Comparison of ENCODE assay signal across 8 mouse cellular contexts in genomic region chr10:81182336-81183333, GRCm38 (mm10). TPM values are rescaled to one million over a fixed set of nuclear protein-coding genes. Genes with fewer than 3 reads are reported as not detected.
DNase-seq lines count a peak whose midpoint lies in the region; ATAC-seq and TF ChIP-seq lines count a peak whose summit lies in the region.

Gene Dapk3, plus strand, starts transcription at chr10:81183005.

- H3K9ac ChIP-seq in ES-Bruce4 (ENCODE audit: low read depth, poor library complexity, severe bottlenecking), result peak within 1 kb of the TSS; percentile 80
- peak within 1 kb of the TSS; percentile 64 for H3K9ac ChIP-seq in forebrain, embryonic 13.5 days
- H3K9ac ChIP-seq in liver, postnatal 0 days (replicated peaks), result peak within 1 kb of the TSS; percentile 72
- H3K9ac ChIP-seq in neural tube, embryonic 14.5 days (replicated peaks; ENCODE audit: low read depth, low read length), result peak within 1 kb of the TSS; percentile 64

- peak; percentile 98 for DNase-seq in heart, postnatal 10 days
- DNase-seq in large intestine, adult 2 months (ENCODE audit: low read depth, low spot score), result peak; percentile 98
- DNase-seq in liver, postnatal 0 days, result peak; percentile 95
- peak; percentile 94 for DNase-seq in testis, postnatal 10 days (ENCODE audit: low spot score)

- peak; percentile 87 for ATAC-seq in cerebellum, adult (ENCODE audit: insufficient number of reproducible peaks, low FRiP score, low TSS enrichment)
- ATAC-seq in forebrain, embryonic 13.5 days, result peak; percentile 93
- ATAC-seq in liver, postnatal 0 days, result peak; percentile 90
- ATAC-seq in neural tube, embryonic 14.5 days (ENCODE audit: low read depth), result peak; percentile 94

- TF ChIP-seq CTCF in ES-Bruce4 (IDR thresholded peaks at IDR 0.05; ENCODE audit: low read depth, low read length), result no peak
- TF ChIP-seq CTCF in liver, postnatal 0 days (IDR thresholded peaks at IDR 0.05; ENCODE audit: low read depth), result no peak

- no peak for TF ChIP-seq POLR2A in ES-Bruce4 (IDR thresholded peaks at IDR 0.05; ENCODE audit: insufficient read depth, low read length)

- TF ChIP-seq EP300 in ES-Bruce4 (IDR thresholded peaks at IDR 0.05; ENCODE audit: insufficient read depth, low read depth, low read length), result no peak
- TF ChIP-seq EP300 in liver, postnatal 0 days (IDR thresholded peaks at IDR 0.05; ENCODE audit: low read depth), result peak; percentile 27; the same call in 1 of the 2 replicates

- H3K9me3 ChIP-seq in ES-Bruce4 (replicated peaks; ENCODE audit: control insufficient read depth, insufficient read depth, low read length, poor library complexity, severe bottlenecking), result no peaks in the 10 kb centered on the region
- H3K9me3 ChIP-seq in forebrain, embryonic 13.5 days (replicated peaks), result no peaks in the 10 kb centered on the region
- no peaks in the 10 kb centered on the region for H3K9me3 ChIP-seq in liver, postnatal 0 days (ENCODE audit: low read length)
- H3K9me3 ChIP-seq in neural tube, embryonic 14.5 days (ENCODE audit: control insufficient read depth, low read length), result no peaks in the 10 kb centered on the region

- H3K4me1 ChIP-seq in ES-Bruce4 (ENCODE audit: control insufficient read depth, insufficient read depth, low read length), result peaks cover 2% of the 10 kb centered on the region
- H3K4me1 ChIP-seq in forebrain, embryonic 13.5 days, result peaks cover 50% of the 10 kb centered on the region
- H3K4me1 ChIP-seq in liver, postnatal 0 days (ENCODE audit: insufficient read depth), result peaks cover 14% of the 10 kb centered on the region
- H3K4me1 ChIP-seq in neural tube, embryonic 14.5 days (ENCODE audit: control insufficient read depth, insufficient read depth, low read length), result peaks cover 15% of the 10 kb centered on the region

- peak within 1 kb of the TSS; percentile 68 for H3K4me2 ChIP-seq in forebrain, embryonic 13.5 days
- H3K4me2 ChIP-seq in liver, postnatal 0 days (ENCODE audit: low read depth, low read length), result peak within 1 kb of the TSS; percentile 85
- peak within 1 kb of the TSS; percentile 62 for H3K4me2 ChIP-seq in neural tube, embryonic 14.5 days (ENCODE audit: low read depth, low read length)

- H3K4me3 ChIP-seq in ES-Bruce4 (ENCODE audit: low read depth, low read length), result peak within 1 kb of the TSS; percentile 94
- H3K4me3 ChIP-seq in forebrain, embryonic 13.5 days, result peak within 1 kb of the TSS; percentile 58
- peak within 1 kb of the TSS; percentile 71 for H3K4me3 ChIP-seq in liver, postnatal 0 days (ENCODE audit: low read depth, low read length)
- peak within 1 kb of the TSS; percentile 66 for H3K4me3 ChIP-seq in neural tube, embryonic 14.5 days (ENCODE audit: low read depth, low read length)

- 4% methylated on average over 52 of the region's 53 CpGs for WGBS in forebrain, embryonic 13.5 days
- WGBS in large intestine, adult 2 months, result 4% methylated on average over 53 of the region's 53 CpGs
- WGBS in liver, postnatal 0 days (ENCODE audit: insufficient replicate concordance), result 7% methylated on average over 52 of the region's 53 CpGs
- 4% methylated on average over 53 of the region's 53 CpGs for WGBS in neural tube, embryonic 14.5 days

- H3K27ac ChIP-seq in ES-Bruce4 (ENCODE audit: insufficient read depth, low read length), result peak within 1 kb of the TSS; percentile 42; the same call in 1 of the 2 replicates
- H3K27ac ChIP-seq in forebrain, embryonic 13.5 days, result peak within 1 kb of the TSS; percentile 85
- H3K27ac ChIP-seq in liver, postnatal 0 days (ENCODE audit: low read depth), result peak within 1 kb of the TSS; percentile 84
- H3K27ac ChIP-seq in neural tube, embryonic 14.5 days (ENCODE audit: low read depth, low read length), result peak within 1 kb of the TSS; percentile 88

- H3K27me3 ChIP-seq in ES-Bruce4 (ENCODE audit: control insufficient read depth, insufficient read depth, low read length, poor library complexity, severe bottlenecking), result no peaks in the 10 kb centered on the region
- H3K27me3 ChIP-seq in forebrain, embryonic 13.5 days, result no peaks in the 10 kb centered on the region
- no peaks in the 10 kb centered on the region for H3K27me3 ChIP-seq in liver, postnatal 0 days (ENCODE audit: insufficient read depth, low read length)
- H3K27me3 ChIP-seq in neural tube, embryonic 14.5 days (ENCODE audit: control insufficient read depth, insufficient read depth, low read length), result no peaks in the 10 kb centered on the region

- peaks cover 46% of the 10 kb centered on the region for H3K36me3 ChIP-seq in ES-Bruce4 (ENCODE audit: control insufficient read depth, insufficient read depth, low read length, poor library complexity, severe bottlenecking)
- H3K36me3 ChIP-seq in forebrain, embryonic 13.5 days (ENCODE audit: poor library complexity, severe bottlenecking), result peaks cover 80% of the 10 kb centered on the region
- H3K36me3 ChIP-seq in liver, postnatal 0 days (replicated peaks; ENCODE audit: insufficient read depth, low read length), result peaks cover 59% of the 10 kb centered on the region
- peaks cover 54% of the 10 kb centered on the region for H3K36me3 ChIP-seq in neural tube, embryonic 14.5 days (ENCODE audit: control insufficient read depth, insufficient read depth, low read length)

- intact Hi-C loops in heart, postnatal 10 days (cut with DNase I), result no loop called here

RNA-seq across cellular contexts. Expression of gene Dapk3, which starts in this region (rescaled TPM):
- polyA plus RNA-seq in ES-Bruce4 (2011; ENCODE audit: insufficient read depth, insufficient read length, low read depth, missing spikeins), result 61.2 and 64.8 TPM in 2 replicates
- polyA plus RNA-seq in forebrain, embryonic 13.5 days (2015; fragmentation: Nextera tagmentation; extraction: Ambion mirVana), result 43.5 and 47.7 TPM in 2 replicates
- 10 to 100 TPM; 33.3 to 39.1 TPM for total RNA-seq in heart, postnatal 10 days (2021)
- 78.5 and 80.1 TPM in 2 replicates for polyA plus RNA-seq in large intestine, adult 2 months (2012; rRNA removed)
- polyA plus RNA-seq in liver, postnatal 0 days (2015; fragmentation: Nextera tagmentation; extraction: Ambion mirVana), result 15.3 and 17.2 TPM in 2 replicates
- polyA plus RNA-seq in neural tube, embryonic 14.5 days (2014; fragmentation: Nextera tagmentation; extraction: Ambion mirVana), result 64.5 and 67.3 TPM in 2 replicates

Comparison
In these comparisons a context has a peak if more than half of its experiments do, and no peak if none do; other contexts are left out.
1. Peak in every context shown above with its lines: DNase-seq, ATAC-seq, H3K4me3 ChIP-seq and H3K27ac ChIP-seq.